Mouse (Mus musculus) layer of hippocampus, adult 18-20 months (tissue): ENCODE measurements around the gene Tenm4. TPM values are rescaled to one million over a fixed set of nuclear protein-coding genes. Genes with fewer than 3 reads are reported as not detected.
A peak's percentile ranks its signal among the peaks of the same experiment; 100 is the strongest.
"Not testable (repeated sequence)": the region's sequence is repeated elsewhere in the genome, so short reads cannot be mapped to it uniquely, and the experiment has no call there.

Experiments
- DNase-seq, 2 experiments: peaks; one replicate each; pipeline ENCODE4 v3.0.0; 2022; ENCODE audit warnings: low spot score in 2 of 2
- microRNA-seq, 2 experiments: library from miRNA; unstranded; fragments of <30 nt; microRNA quantifications; one replicate each; pipeline ENCODE4 v1.2.0; 2021
- total RNA-seq, 2 experiments: library from RNA; stranded (reverse); gene quantifications; 2 replicates each; pipeline ENCODE4 v1.2.3; 2021

Gene Tenm4
- total RNA-seq, 2 experiments from 2014 or later: 107 to 108 TPM

- DNase-seq: no peak
Observed at GRCm38 (mm10) chr7:96943715-96944377, 772.8 kb downstream of the Tenm4 start.

- not testable (repeated sequence) for DNase-seq
Observed at GRCm38 (mm10) chr7:96946501-96946900, 775.5 kb downstream of the Tenm4 start.

GRCm38 (mm10) chr7:96951281-96952051 lies 780.4 kb downstream of the Tenm4 start, which contains the start of gene Nars2:
TSS of gene Nars2 (plus strand) at chr7:96951505.
- peak; percentile 88 to 92 for DNase-seq

GRCm38 (mm10) chr7:96952094-96952493 lies 781.0 kb downstream of the Tenm4 start:
- DNase-seq: no peak

- no peak for DNase-seq
Observed at GRCm38 (mm10) chr7:96959168-96959567, 788.1 kb downstream of the Tenm4 start.

Small RNA genes lying within 50 kb of the gene (microRNA-seq; reads per million reads assigned to microRNA genes)
- gene Mir6394: 0 reads per million in 2 experiments
- gene Mir708: 2,927 to 2,932 reads per million in 2 experiments
